Mouse (Mus musculus): ENCODE measurements around the gene Zfp523. TPM values are rescaled to one million over a fixed set of nuclear protein-coding genes. Genes with fewer than 3 reads are reported as not detected.

Gene Zfp523
- polyA plus RNA-seq, 2 experiments, result 4.3 to 6.1 TPM

DNA sequence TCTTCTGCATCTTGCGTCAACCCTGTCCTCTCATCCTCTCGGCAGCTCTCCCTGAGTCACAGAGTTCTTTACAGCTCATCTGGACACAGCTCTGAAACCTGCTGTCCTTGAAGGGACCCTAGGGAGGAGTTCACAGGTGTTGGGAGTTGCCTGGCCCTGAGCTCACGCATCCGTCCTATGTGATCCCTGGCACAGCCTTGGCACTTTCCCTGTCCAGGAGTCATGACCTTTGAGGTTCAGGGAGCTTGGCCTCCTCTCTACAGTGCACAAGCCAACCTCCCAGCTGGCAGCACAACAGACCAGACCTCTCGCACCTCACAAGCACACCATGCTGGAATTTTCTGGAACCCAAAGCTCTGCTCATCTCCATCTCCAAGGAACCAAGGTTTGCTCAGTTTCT is 63.9 kb downstream of the Zfp523 start:
- Histone ChIP-seq H3K4me3 (ENCODE audit: insufficient read depth in 1 of 2, low read depth in 2 of 2, low read length in 2 of 2) (no peak overlapping the region), H3K4me1 (replicated peaks; ENCODE audit: control insufficient read depth in 2 of 2, insufficient read depth in 2 of 2, low read length in 1 of 2) (peaks cover 28 to 46% of the 10 kb centered on the region in 2 experiments), H3K4me2 (ENCODE audit: low read depth) (no peak overlapping the region), H3K9me3 (ENCODE audit: control insufficient read depth, low read length) (no peaks in the 10 kb centered on the region), H3K36me3 (replicated peaks; ENCODE audit: control insufficient read depth, insufficient read depth, low read depth) (peaks cover 7% of the 10 kb centered on the region), H3K27ac (no peak overlapping the region), H3K27me3 (ENCODE audit: control insufficient read depth, insufficient read depth, low read length) (no peaks in the 10 kb centered on the region), H3K9ac (replicated peaks) (no peak overlapping the region)
- 82% methylated on average over 5 of the region's 5 CpGs for WGBS (ENCODE audit: insufficient replicate concordance)
- no peak for ATAC-seq (ENCODE audit: insufficient read depth)
- TF ChIP-seq CTCF (IDR thresholded peaks at IDR 0.05; ENCODE audit: low read depth), result no peak
- no peak for TF ChIP-seq EP300 (IDR thresholded peaks at IDR 0.05; ENCODE audit: low read depth)
- no peak for DNase-seq (ENCODE audit: low read depth in 3 of 3, low spot score in 3 of 3)

DNA sequence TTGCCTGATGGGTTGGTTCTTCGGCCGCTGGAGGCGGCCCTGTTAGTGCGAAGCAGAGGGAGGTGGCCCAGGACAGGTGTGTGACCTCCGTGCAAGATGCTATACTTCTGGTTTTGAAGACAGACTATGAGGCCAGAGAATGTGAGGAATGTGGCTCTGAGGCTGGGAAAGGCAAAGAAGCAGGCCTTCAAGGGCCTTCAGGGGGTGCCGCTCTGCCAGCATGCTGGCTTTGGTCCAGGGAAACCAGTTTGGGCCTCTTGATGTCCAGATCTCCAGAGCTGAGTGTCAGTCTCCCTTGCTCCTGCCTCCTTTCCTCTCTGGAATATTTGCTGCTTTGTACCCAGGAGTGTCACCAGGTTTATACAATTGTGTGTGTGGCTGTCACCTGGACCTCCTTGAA is 65.4 kb downstream of the Zfp523 start:
- no peaks in the 10 kb centered on the region for H3K27me3 ChIP-seq (ENCODE audit: control insufficient read depth, insufficient read depth, low read length)
- no peak for DNase-seq (ENCODE audit: low read depth in 3 of 3, low spot score in 3 of 3)
- ATAC-seq (ENCODE audit: insufficient read depth), result no peak
- TF ChIP-seq EP300 (IDR thresholded peaks at IDR 0.05; ENCODE audit: low read depth) (no peak), CTCF (IDR thresholded peaks at IDR 0.05; ENCODE audit: low read depth) (no peak)
- H3K4me1 ChIP-seq (replicated peaks; ENCODE audit: control insufficient read depth in 2 of 2, insufficient read depth in 2 of 2, low read length in 1 of 2), result peaks cover 15 to 39% of the 10 kb centered on the region in 2 experiments
- no peak overlapping the region for H3K4me3 ChIP-seq (ENCODE audit: insufficient read depth in 1 of 2, low read depth in 2 of 2, low read length in 2 of 2)
- H3K9me3 ChIP-seq (ENCODE audit: control insufficient read depth, low read length), result no peaks in the 10 kb centered on the region
- H3K4me2 ChIP-seq (ENCODE audit: low read depth), result no peak overlapping the region
- H3K9ac ChIP-seq (replicated peaks), result no peak overlapping the region
- 89% methylated on average over 6 of the region's 6 CpGs for WGBS (ENCODE audit: insufficient replicate concordance)
- peaks cover 7% of the 10 kb centered on the region for H3K36me3 ChIP-seq (replicated peaks; ENCODE audit: control insufficient read depth, insufficient read depth, low read depth)
- H3K27ac ChIP-seq, result no peak overlapping the region

DNA sequence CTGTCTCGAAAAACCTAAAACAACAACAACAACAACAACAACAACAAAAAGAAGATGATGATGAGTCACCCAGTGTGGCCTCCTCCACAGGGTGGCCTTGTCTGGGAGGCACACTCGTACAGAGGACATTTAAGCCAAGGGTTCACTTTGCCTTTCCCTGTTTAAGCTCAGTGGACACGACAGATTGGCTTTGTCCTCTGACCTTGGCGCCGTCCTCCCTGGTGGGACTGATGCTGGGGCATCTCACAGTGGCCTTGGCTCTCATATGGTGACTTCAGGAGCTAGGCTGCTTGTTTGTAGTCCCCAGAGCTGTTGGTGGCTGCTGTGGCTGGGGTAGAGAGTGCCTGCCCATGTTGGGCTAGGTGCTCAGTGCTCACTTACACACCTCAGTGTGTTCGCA is 67.3 kb downstream of the Zfp523 start:
- H3K4me1 ChIP-seq (replicated peaks; ENCODE audit: control insufficient read depth in 2 of 2, insufficient read depth in 2 of 2, low read length in 1 of 2), result peaks cover 2 to 34% of the 10 kb centered on the region in 2 experiments; a peak in 3 of 4 replicates
- DNase-seq (ENCODE audit: low read depth in 3 of 3, low spot score in 3 of 3) (no peak), ATAC-seq (ENCODE audit: insufficient read depth) (no peak)
- no peaks in the 10 kb centered on the region for H3K9me3 ChIP-seq (ENCODE audit: control insufficient read depth, low read length)
- no peak overlapping the region for H3K4me2 ChIP-seq (ENCODE audit: low read depth)
- WGBS (ENCODE audit: insufficient replicate concordance), result 78% methylated on average over 6 of the region's 6 CpGs
- no peak overlapping the region for H3K4me3 ChIP-seq (ENCODE audit: insufficient read depth in 1 of 2, low read depth in 2 of 2, low read length in 2 of 2)
- H3K9ac ChIP-seq (replicated peaks), result no peak overlapping the region
- H3K27ac ChIP-seq, result no peak overlapping the region
- H3K36me3 ChIP-seq (replicated peaks; ENCODE audit: control insufficient read depth, insufficient read depth, low read depth), result peaks cover 6% of the 10 kb centered on the region
- TF ChIP-seq EP300 (IDR thresholded peaks at IDR 0.05; ENCODE audit: low read depth), result no peak
- TF ChIP-seq CTCF (IDR thresholded peaks at IDR 0.05; ENCODE audit: low read depth), result no peak
- no peaks in the 10 kb centered on the region for H3K27me3 ChIP-seq (ENCODE audit: control insufficient read depth, insufficient read depth, low read length)

- Histone ChIP-seq H3K27ac (no peak overlapping the region), H3K4me1 (replicated peaks; ENCODE audit: control insufficient read depth in 2 of 2, insufficient read depth in 2 of 2, low read length in 1 of 2) (peaks cover 0 to 29% of the 10 kb centered on the region in 2 experiments; a peak in 3 of 4 replicates), H3K9ac (replicated peaks) (no peak overlapping the region), H3K36me3 (replicated peaks; ENCODE audit: control insufficient read depth, insufficient read depth, low read depth) (peaks cover 4% of the 10 kb centered on the region), H3K27me3 (ENCODE audit: control insufficient read depth, insufficient read depth, low read length) (no peaks in the 10 kb centered on the region), H3K4me2 (ENCODE audit: low read depth) (no peak overlapping the region), H3K9me3 (ENCODE audit: control insufficient read depth, low read length) (no peaks in the 10 kb centered on the region), H3K4me3 (ENCODE audit: insufficient read depth in 1 of 2, low read depth in 2 of 2, low read length in 2 of 2) (no peak overlapping the region)
- ATAC-seq (ENCODE audit: insufficient read depth) (no peak), DNase-seq (ENCODE audit: low read depth in 3 of 3, low spot score in 3 of 3) (no peak)
- no peak for TF ChIP-seq CTCF (IDR thresholded peaks at IDR 0.05; ENCODE audit: low read depth)
- no peak for TF ChIP-seq EP300 (IDR thresholded peaks at IDR 0.05; ENCODE audit: low read depth)
- 57% methylated on average over 6 of the region's 6 CpGs for WGBS (ENCODE audit: insufficient replicate concordance)
These were observed 67.8 kb downstream of the Zfp523 start for GRCm38 (mm10) chr17:28244714-28245113.

GRCm38 (mm10) chr17:28246640-28247039 is 69.7 kb downstream of the Zfp523 start:
- 0 out of 2 replicates have a peak overlapping the region, but pooled peaks have one; percentile 13 for H3K4me2 ChIP-seq (ENCODE audit: low read depth)

More at GRCm38 (mm10) chr17:28246640-28247039, 69.7 kb downstream of the Zfp523 start:
- no peaks in the 10 kb centered on the region for H3K9me3 ChIP-seq (ENCODE audit: control insufficient read depth, low read length)
- H3K36me3 ChIP-seq (replicated peaks; ENCODE audit: control insufficient read depth, insufficient read depth, low read depth), result no peaks in the 10 kb centered on the region
- TF ChIP-seq CTCF (IDR thresholded peaks at IDR 0.05; ENCODE audit: low read depth) (0 out of 2 replicates have a peak, but pooled peaks have one; percentile 11), EP300 (IDR thresholded peaks at IDR 0.05; ENCODE audit: low read depth) (no peak)
- no peak overlapping the region for H3K9ac ChIP-seq (replicated peaks)
- peaks cover 0 to 22% of the 10 kb centered on the region in 2 experiments; a peak in 2 of 4 replicates for H3K4me1 ChIP-seq (replicated peaks; ENCODE audit: control insufficient read depth in 2 of 2, insufficient read depth in 2 of 2, low read length in 1 of 2)
- H3K27ac ChIP-seq, result no peak overlapping the region
- no peak overlapping the region for H3K4me3 ChIP-seq (ENCODE audit: insufficient read depth in 1 of 2, low read depth in 2 of 2, low read length in 2 of 2)
- WGBS (ENCODE audit: insufficient replicate concordance), result 41% methylated on average over 11 of the region's 11 CpGs
- DNase-seq (ENCODE audit: low read depth in 3 of 3, low spot score in 3 of 3) (no peak), ATAC-seq (ENCODE audit: insufficient read depth) (no peak)
- H3K27me3 ChIP-seq (ENCODE audit: control insufficient read depth, insufficient read depth, low read length), result no peaks in the 10 kb centered on the region

Measured in liver, embryonic 14.5 days (tissue).